Mouse (Mus musculus) myocyte (in vitro differentiated cells): ENCODE results near the gene Dhx37. TPM values are rescaled to one million over a fixed set of nuclear protein-coding genes. Genes with fewer than 3 reads are reported as not detected.

Source experiments
- H3K27me3 ChIP-seq: one replicate; pipeline ENCODE4 v1.6.1; 2011; ENCODE audit not compliant: control insufficient read depth, insufficient read depth, insufficient read length
- H3K36me3 ChIP-seq: one replicate; pipeline ENCODE4 v1.6.1; 2011; ENCODE audit not compliant: control insufficient read depth, insufficient read depth
- H3K4me2 ChIP-seq: one replicate; pipeline ENCODE4 v1.6.1; 2011; ENCODE audit warnings: low read depth, control low read depth
- H3K4me3 ChIP-seq: one replicate; pipeline ENCODE4 v1.5.1; 2011; ENCODE audit warnings: mild to moderate bottlenecking, control low read depth, moderate library complexity
- H3K79me2 ChIP-seq: one replicate; pipeline ENCODE4 v1.6.1; 2011; ENCODE audit not compliant: control insufficient read depth, insufficient read depth
- H3ac ChIP-seq: one replicate; pipeline ENCODE4 v1.6.1; 2011; ENCODE audit not compliant: control insufficient read depth, insufficient read length
- CEBPB ChIP-seq: IDR thresholded peaks from 2 replicates; pipeline ENCODE4 v1.6.1; 2011; ENCODE audit warnings: mild to moderate bottlenecking, moderate library complexity; ENCODE audit not compliant: poor library complexity, insufficient read depth, severe bottlenecking
- E2F4 ChIP-seq: IDR thresholded peaks from one replicate; pipeline ENCODE4 v1.6.1; 2011; ENCODE audit warnings: mild to moderate bottlenecking, control low read depth, moderate library complexity; ENCODE audit not compliant: insufficient read depth
- MAX ChIP-seq: IDR thresholded peaks from one replicate; pipeline ENCODE4 v1.6.1; 2011; ENCODE audit warnings: low read depth, mild to moderate bottlenecking, control low read depth
- MYOD1 ChIP-seq, 3 experiments: IDR thresholded peaks; one replicate each; pipeline ENCODE4 v1.6.1; 2011; ENCODE audit warnings: control low read depth in 2 of 3, low read depth in 2 of 3, mild to moderate bottlenecking in 2 of 3, moderate library complexity in 1 of 3; ENCODE audit not compliant: insufficient read length in 2 of 3, control insufficient read depth in 1 of 3
- MYOG ChIP-seq, 3 experiments: IDR thresholded peaks; one replicate each; pipeline ENCODE4 v1.6.1; 2011; ENCODE audit warnings: control low read depth in 2 of 3, low read depth in 2 of 3, mild to moderate bottlenecking in 2 of 3; ENCODE audit not compliant: insufficient read length in 2 of 3, control insufficient read depth in 1 of 3, insufficient read depth in 1 of 3
- POLR2A ChIP-seq: IDR thresholded peaks from one replicate; pipeline ENCODE4 v1.6.1; 2011; ENCODE audit warnings: low read depth, mild to moderate bottlenecking, control low read depth, moderate library complexity; ENCODE audit not compliant: insufficient read length
- POLR2AphosphoS2 ChIP-seq: IDR thresholded peaks from one replicate; pipeline ENCODE4 v1.6.1; 2011; ENCODE audit warnings: low read depth, control low read depth; ENCODE audit not compliant: insufficient read length
- REST ChIP-seq: IDR thresholded peaks from one replicate; pipeline ENCODE4 v1.6.1; 2011; ENCODE audit warnings: mild to moderate bottlenecking, control low read depth, moderate library complexity; ENCODE audit not compliant: insufficient read depth, insufficient read length
- SRF ChIP-seq: IDR thresholded peaks from one replicate; pipeline ENCODE4 v1.6.1; 2011; ENCODE audit warnings: low read depth; ENCODE audit not compliant: control insufficient read depth, insufficient read length
- TCF12 ChIP-seq: IDR thresholded peaks from one replicate; pipeline ENCODE4 v1.6.1; 2011; ENCODE audit warnings: mild to moderate bottlenecking, control low read depth; ENCODE audit not compliant: poor library complexity, insufficient read depth, severe bottlenecking
- TCF3 ChIP-seq: IDR thresholded peaks from one replicate; pipeline ENCODE4 v1.6.1; 2011; ENCODE audit warnings: low read depth, control low read depth; ENCODE audit not compliant: insufficient read length
- USF1 ChIP-seq: IDR thresholded peaks from one replicate; pipeline ENCODE4 v1.6.1; 2011; ENCODE audit warnings: low read depth, mild to moderate bottlenecking, control low read depth, moderate library complexity
- polyA plus RNA-seq: library from polyadenylated mRNA; unstranded; fragments of >200 nt; fragmentation: generic; extraction: Trizol; gene quantifications from one replicate; pipeline ENCODE4 v1.2.1, GENCODE M21; 2012; ENCODE audit warnings: missing spikeins

Gene Dhx37
- polyA plus RNA-seq, 1 experiment = 17.2 TPM

GRCm38 (mm10) chr5:125363894-125364293 is 70.0 kb downstream of the Dhx37 start:
- no peak overlapping the region for H3K4me3 ChIP-seq
- H3K79me2 ChIP-seq = no peaks in the 10 kb centered on the region
- no peaks in the 10 kb centered on the region for H3K36me3 ChIP-seq
- no peaks in the 10 kb centered on the region for H3K27me3 ChIP-seq
- H3ac ChIP-seq = no peak overlapping the region
- H3K4me2 ChIP-seq = no peak overlapping the region
- TF ChIP-seq E2F4 (no peak), POLR2AphosphoS2 (no peak), TCF12 (no peak), MAX (no peak), MYOG (IDR thresholded peaks at IDR 0.05; ENCODE audit: control insufficient read depth in 1 of 3, insufficient read depth in 1 of 3, insufficient read length in 2 of 3, low read depth in 2 of 3) (no peak), MYOD1 (IDR thresholded peaks at IDR 0.05; ENCODE audit: control insufficient read depth in 1 of 3, insufficient read length in 2 of 3, low read depth in 2 of 3) (no peak), TCF3 (no peak), POLR2A (no peak), USF1 (no peak), REST (no peak), CEBPB (no peak), SRF (no peak)

Other genes with a start within 250 kb of the Dhx37 start
- 28.6 TPM for gene Scarb1, start 93.0 kb downstream of the Dhx37 start, polyA plus RNA-seq
- 1.9 TPM for gene Gm10382, start 44.8 kb downstream of the Dhx37 start, polyA plus RNA-seq
- 878 TPM for gene Ubc, start 43.9 kb downstream of the Dhx37 start, polyA plus RNA-seq
- 24.8 TPM for gene Bri3bp, start 7.4 kb upstream of the Dhx37 start, polyA plus RNA-seq
- gene Aacs, start 41.7 kb upstream of the Dhx37 start, polyA plus RNA-seq = 70.7 TPM
- gene Tmem132b, start 97.7 kb upstream of the Dhx37 start, polyA plus RNA-seq = 0.01 TPM